Mouse (Mus musculus) heart, adult 9 months (tissue): ENCODE measurements around the gene Olfr389.

Source experiments
- DNase-seq, 2 experiments: peaks; one replicate each; pipeline ENCODE4 v3.0.0; 2022; ENCODE audit warnings: low spot score in 2 of 2

Gene Olfr389

DNA sequence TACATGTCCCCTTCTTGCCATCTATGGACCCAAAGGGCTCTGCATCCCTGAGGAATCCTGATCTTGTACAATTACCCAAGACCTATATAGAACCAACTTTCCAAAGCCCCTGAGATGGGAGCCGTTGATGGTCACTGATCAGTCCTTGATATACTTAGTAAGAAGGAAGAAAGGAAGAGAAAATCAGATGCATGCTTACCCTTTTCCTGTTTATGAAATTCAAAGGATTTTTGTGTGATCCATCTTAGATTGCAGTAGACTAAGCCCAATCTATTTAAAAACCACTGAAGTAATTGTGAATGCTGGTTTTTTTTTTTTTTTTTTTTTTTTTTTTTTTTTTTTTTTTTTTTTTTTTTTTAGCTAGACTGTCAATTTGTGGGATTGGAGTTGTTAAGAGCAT, at the start of gene Olfr389:
Olfr389 (minus strand) TSS at position 101 of the 400 bp plus-strand sequence.
- no peak for DNase-seq

DNA sequence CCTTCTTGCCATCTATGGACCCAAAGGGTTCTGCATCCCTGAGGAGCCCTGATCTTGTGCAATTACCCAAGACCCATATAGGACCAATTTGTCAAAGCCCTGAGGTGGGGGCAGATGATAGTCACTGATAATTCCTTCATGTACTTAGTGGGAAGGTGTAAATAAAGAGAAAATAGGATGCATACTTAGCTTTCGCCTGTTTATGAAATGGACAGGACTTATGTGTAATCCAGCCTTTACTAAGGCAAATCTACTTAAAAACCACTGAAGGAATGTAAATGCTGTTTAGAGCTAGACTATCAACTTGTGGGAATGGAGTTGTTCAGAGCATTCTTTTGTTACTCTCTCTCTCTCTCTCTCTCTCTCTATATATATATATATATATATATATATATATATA, 36.4 kb upstream of the Olfr389 start, which contains the start of gene Olfr392:
Olfr392 (minus strand) TSS at position 101 of the 400 bp plus-strand sequence.
- no peak for DNase-seq

DNA sequence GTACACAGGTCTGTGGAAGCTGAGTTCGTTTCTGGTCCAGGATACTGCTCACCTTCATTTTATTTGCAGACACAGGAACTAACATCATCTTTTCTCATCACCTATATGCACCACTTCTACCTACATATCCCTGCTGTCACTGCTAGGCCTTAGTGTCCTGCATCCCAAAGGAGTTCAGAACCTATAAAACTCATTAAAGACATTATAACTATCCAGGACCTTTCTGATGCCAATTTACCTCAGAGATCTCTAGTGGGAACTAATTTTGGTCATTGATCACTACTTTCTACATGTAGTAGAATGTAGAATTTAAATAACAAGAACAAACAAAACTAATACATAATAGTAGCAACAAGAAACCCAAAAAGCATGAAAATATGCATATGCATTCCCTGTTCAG, 22.4 kb upstream of the Olfr389 start, which contains the start of gene Olfr391-ps:
Olfr391-ps (minus strand) TSS at position 101 of the 400 bp plus-strand sequence.
- DNase-seq: no peak

DNA sequence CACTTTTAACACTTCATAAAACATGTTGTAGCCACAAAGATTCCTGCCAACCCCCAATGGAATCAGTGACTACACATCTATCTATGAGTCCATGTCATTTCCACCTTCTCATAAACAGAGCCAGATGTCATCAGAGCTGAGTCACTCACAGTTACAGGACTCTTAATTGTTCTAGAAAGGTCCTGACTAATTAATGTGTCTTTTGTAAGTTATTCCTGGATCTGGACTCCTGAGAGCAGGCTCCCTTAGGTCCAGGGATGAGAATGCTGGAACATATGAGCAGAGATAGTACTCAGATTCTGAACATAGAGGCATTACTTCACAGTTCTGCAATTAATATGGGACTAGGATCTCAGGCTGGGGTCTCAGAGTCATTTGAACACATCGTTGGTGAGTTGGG, 2.2 kb upstream of the Olfr389 start, which contains the start of gene Olfr390:
Olfr390 (plus strand) TSS at position 301 of the 400 bp plus-strand sequence.
- no peak for DNase-seq

DNA sequence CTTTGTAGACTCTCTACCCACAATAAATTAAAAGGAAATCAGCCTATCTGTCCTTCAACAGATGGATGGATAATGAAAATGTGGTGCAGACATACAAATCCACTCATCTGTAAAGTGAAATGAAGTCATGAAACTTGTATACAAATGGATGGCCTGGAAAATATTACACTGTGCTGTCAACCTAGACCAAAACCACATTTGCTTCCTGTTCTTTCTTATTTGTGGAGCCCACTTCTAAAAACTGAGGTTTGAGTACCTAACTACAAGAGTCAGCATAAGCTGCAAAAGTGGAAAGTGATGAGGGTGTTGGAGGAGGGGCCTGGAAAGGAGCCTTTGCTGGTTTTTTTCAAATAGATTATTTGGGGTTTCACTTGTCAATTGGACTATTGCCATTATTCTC, 21.4 kb downstream of the Olfr389 start:
- DNase-seq: no peak
